Mouse (Mus musculus) liver, postnatal 0 days (tissue): ENCODE data around the gene Acad10.

Source experiments
- CTCF ChIP-seq: sonication (generic); IDR thresholded peaks from 2 replicates; pipeline ENCODE4 v1.5.1; 2016; ENCODE audit warnings: antibody characterized with exemption, low read depth
- EP300 ChIP-seq: IDR thresholded peaks from 2 replicates; pipeline ENCODE4 v1.6.1; 2016; ENCODE audit warnings: antibody characterized with exemption, low read depth, mild to moderate bottlenecking

GRCm38 (mm10) chr5:121667067-121667466 is 6.8 kb upstream of the Acad10 start:
- TF ChIP-seq CTCF, result no peak
- no peak for TF ChIP-seq EP300
